Mouse (Mus musculus) midbrain, embryonic 12.5 days (tissue): ENCODE data around the gene Reps1. TPM values are rescaled to one million over a fixed set of nuclear protein-coding genes. Genes with fewer than 3 reads are reported as not detected.

ENCODE experiments used
- ATAC-seq: fragments of 200-750 bp; cut with Nextera tagmentation; 2 replicates; pipeline ENCODE4 v1.8.0; 2017; ENCODE audit warnings: low read depth, moderate TSS enrichment, moderate library complexity; ENCODE audit not compliant: low FRiP score
- H3K27ac ChIP-seq: fragments of 300-500 bp; sonication (generic); replicated peaks from 2 replicates; pipeline ENCODE4 v1.5.1; 2016; ENCODE audit warnings: mild to moderate bottlenecking
- H3K27me3 ChIP-seq: fragments of 300-500 bp; sonication (generic); 2 replicates; pipeline ENCODE4 v1.6.1; 2016; ENCODE audit warnings: mild to moderate bottlenecking
- H3K36me3 ChIP-seq: fragments of 300-500 bp; sonication (generic); 2 replicates; pipeline ENCODE4 v1.6.1; 2016
- H3K4me1 ChIP-seq: fragments of 300-500 bp; sonication (generic); 2 replicates; pipeline ENCODE4 v1.6.1; 2016
- H3K4me2 ChIP-seq: fragments of 300-500 bp; sonication (generic); replicated peaks from 2 replicates; pipeline ENCODE4 v1.6.1; 2016; ENCODE audit warnings: mild to moderate bottlenecking, moderate library complexity
- H3K4me3 ChIP-seq: fragments of 300-500 bp; sonication (generic); 2 replicates; pipeline ENCODE4 v1.5.1; 2016; ENCODE audit warnings: mild to moderate bottlenecking
- H3K9ac ChIP-seq: fragments of 300-500 bp; sonication (generic); replicated peaks from 2 replicates; pipeline ENCODE4 v1.6.1; 2016; ENCODE audit warnings: mild to moderate bottlenecking, moderate library complexity
- H3K9me3 ChIP-seq: fragments of 300-500 bp; sonication (generic); 2 replicates; pipeline ENCODE4 v1.6.1; 2016; ENCODE audit warnings: mild to moderate bottlenecking
- WGBS: fragments of 180-500 bp; shearing (Covaris S2); methylation state at CpG from one replicate; pipeline ENCODE4 v1.1.7; 2016; 5-methylcytosine and 5-hydroxymethylcytosine counted together
- polyA plus RNA-seq: library from polyadenylated mRNA; unstranded; fragments of >200 nt; fragmentation: Nextera tagmentation; extraction: Ambion mirVana; gene quantifications from 2 replicates; pipeline ENCODE4 v1.2.1, GENCODE M21; 2016

The Reps1 gene
- polyA plus RNA-seq, 1 experiment from 2014 or later: 20.6 TPM

DNA sequence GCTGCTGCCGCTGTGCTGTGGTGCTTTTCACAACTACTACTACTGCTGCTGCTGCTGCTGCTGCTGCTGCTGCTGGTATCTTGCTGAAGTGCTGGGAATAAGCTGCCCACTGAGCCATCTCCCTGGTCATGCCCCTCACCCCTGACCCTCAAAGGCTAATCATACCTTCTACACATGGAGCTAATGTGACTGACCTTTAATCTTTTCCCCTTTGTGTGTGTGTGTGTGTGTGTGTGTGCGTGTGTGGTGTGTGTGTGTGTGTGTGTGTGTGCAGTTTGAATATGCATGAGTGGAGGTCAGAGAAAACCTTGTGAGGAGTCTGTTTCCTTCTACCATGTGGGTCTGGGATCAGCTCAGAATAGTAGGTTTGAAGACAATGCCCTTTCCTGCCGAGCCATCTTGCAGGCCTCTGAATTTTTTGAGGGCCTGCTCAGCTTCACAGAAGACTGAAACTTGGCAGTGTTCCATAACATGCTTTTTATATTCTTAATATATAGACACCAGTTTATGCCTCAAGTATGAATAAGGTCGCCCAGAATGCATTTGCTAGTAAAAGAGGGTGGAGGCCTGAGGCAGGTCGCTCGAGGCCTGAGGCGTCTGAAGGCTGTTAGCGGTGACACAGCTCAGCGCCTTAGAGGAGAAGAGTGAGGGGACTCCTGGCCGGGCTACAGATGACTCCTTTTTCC lies 12.2 kb downstream of the Reps1 start:
- 73% methylated on average over 10 of the region's 10 CpGs for WGBS
- Histone ChIP-seq H3K4me2 (no peak overlapping the region), H3K9me3 (no peaks in the 10 kb centered on the region), H3K36me3 (no peaks in the 10 kb centered on the region), H3K4me3 (no peak overlapping the region), H3K9ac (peak overlapping the region; percentile 24; the same call in 1 of the 2 replicates), H3K4me1 (peaks cover 9% of the 10 kb centered on the region; the same call in 1 of the 2 replicates), H3K27me3 (no peaks in the 10 kb centered on the region), H3K27ac (no peak overlapping the region)
- ATAC-seq: no peak

DNA sequence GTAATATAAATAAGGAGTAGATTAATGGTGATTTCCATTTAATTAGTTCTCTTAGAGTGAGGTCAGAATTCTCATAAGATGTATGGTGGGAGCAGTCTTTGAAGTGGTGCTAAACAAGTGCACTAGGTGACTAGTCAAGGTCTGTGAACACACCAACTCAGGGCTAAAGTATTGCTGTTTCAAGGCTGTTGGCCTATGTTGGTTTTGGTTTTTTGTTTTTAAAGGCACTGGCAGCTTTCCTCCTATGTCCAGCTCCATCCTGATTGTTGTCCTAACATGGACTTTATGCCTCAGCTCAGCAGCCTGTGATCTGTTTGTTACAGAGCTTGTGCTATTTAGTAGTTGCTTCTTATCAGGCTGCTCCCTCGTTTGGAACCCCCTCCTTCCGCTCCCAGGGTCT lies 13.2 kb downstream of the Reps1 start:
- no peaks in the 10 kb centered on the region for H3K36me3 ChIP-seq
- H3K4me1 ChIP-seq: peaks cover 9% of the 10 kb centered on the region; the same call in 1 of the 2 replicates
- no peak overlapping the region for H3K9ac ChIP-seq
- 86% methylated on average over 2 of the region's 2 CpGs for WGBS
- no peaks in the 10 kb centered on the region for H3K9me3 ChIP-seq
- H3K27me3 ChIP-seq: no peaks in the 10 kb centered on the region
- H3K27ac ChIP-seq: no peak overlapping the region
- no peak overlapping the region for H3K4me2 ChIP-seq
- ATAC-seq: no peak
- H3K4me3 ChIP-seq: no peak overlapping the region

DNA sequence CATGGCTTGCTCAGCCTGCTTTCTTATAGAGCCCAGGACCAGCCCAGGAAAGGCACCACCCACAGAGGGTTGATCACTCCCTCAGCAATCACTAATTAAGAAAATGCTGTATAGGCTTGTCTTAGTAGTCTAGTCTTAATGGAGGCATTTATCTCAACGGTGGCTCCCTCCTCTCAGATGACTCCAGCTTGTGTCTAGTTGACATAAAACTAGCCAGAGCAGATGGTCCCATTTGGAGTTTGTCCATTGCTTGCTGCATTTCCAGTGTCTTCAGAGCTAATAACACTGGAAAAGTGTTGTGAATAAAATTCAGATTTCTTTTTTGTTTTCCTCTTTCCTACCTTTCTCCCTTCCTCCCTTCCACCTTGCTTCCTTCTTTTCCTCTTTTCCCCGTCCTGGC lies 13.9 kb downstream of the Reps1 start:
- Histone ChIP-seq H3K9me3 (no peaks in the 10 kb centered on the region), H3K4me1 (peaks cover 9% of the 10 kb centered on the region; the same call in 1 of the 2 replicates), H3K4me2 (no peak overlapping the region), H3K9ac (no peak overlapping the region), H3K4me3 (no peak overlapping the region), H3K36me3 (no peaks in the 10 kb centered on the region), H3K27ac (no peak overlapping the region), H3K27me3 (no peaks in the 10 kb centered on the region)
- no peak for ATAC-seq
- 93% methylated on average over 2 of the region's 2 CpGs for WGBS

DNA sequence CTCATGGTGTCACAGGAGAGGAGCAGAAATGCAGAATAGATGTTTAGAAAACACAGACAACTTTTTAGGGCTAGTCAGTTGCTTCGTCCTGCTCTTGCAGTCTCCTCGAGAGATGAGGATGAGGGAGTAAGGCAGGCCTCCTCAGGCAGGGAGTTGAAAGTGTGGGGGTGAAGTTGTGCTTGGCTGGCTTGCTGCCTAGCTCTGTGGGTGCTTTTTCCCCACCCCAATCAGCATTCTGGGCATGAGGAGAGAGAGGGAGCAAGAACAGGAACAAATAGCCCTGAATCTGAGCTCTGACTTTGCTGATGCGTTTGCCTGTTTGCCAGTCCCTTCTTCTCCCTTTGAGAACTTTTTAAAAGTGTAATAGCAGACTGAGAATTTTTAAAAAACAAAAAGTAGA lies 14.5 kb downstream of the Reps1 start:
- no peak for ATAC-seq
- no peak overlapping the region for H3K9ac ChIP-seq
- no peak overlapping the region for H3K27ac ChIP-seq
- H3K4me2 ChIP-seq: no peak overlapping the region
- H3K27me3 ChIP-seq: no peaks in the 10 kb centered on the region
- 86% methylated on average over 3 of the region's 3 CpGs for WGBS
- H3K36me3 ChIP-seq: no peaks in the 10 kb centered on the region
- H3K4me1 ChIP-seq: peaks cover 9% of the 10 kb centered on the region; the same call in 1 of the 2 replicates
- no peaks in the 10 kb centered on the region for H3K9me3 ChIP-seq
- H3K4me3 ChIP-seq: no peak overlapping the region

DNA sequence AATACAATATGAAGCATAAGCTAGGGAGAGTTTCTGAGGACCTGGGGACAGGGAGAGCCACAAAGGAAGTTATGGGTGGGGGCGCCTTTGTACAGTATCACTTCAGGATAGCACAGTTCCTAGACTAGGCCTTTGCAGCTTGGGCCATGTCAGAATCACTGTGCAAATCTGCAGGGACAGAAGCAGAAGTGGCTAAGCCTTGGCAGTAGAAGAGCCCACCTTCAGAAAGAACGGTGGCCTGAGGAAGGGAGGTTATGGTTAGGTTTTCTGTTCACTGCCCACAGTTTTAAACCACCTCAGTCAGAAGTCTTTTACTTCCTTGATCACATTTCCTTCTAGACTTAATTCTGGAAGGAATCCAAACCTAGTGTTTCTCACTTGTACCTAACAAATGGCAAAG lies 15.0 kb downstream of the Reps1 start:
- no peaks in the 10 kb centered on the region for H3K9me3 ChIP-seq
- peaks cover 9% of the 10 kb centered on the region; the same call in 1 of the 2 replicates for H3K4me1 ChIP-seq
- no peak overlapping the region for H3K4me3 ChIP-seq
- ATAC-seq: no peak
- 93% methylated on average over 2 of the region's 2 CpGs for WGBS
- no peak overlapping the region for H3K9ac ChIP-seq
- H3K27me3 ChIP-seq: no peaks in the 10 kb centered on the region
- H3K27ac ChIP-seq: no peak overlapping the region
- H3K4me2 ChIP-seq: no peak overlapping the region
- no peaks in the 10 kb centered on the region for H3K36me3 ChIP-seq

DNA sequence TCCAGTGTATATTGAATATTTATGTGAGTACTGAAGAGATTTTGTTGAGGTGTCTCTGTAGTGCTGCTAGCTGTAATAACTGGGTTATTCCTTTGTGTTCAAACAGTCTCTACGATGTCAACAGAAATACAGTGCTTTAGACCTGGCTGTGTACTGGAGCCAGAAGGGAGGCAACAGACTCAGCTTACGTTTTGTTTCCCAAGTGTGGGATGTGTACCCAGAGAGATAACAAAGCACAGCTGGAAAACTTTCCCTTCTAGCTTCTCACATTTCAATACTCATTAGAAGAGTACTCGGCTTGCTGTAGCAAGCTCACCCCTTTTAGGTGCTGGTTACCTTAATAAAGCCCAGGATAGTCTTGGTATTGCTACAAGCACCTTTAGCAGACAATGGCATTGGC lies 17.2 kb downstream of the Reps1 start:
- no peak for ATAC-seq
- Histone ChIP-seq H3K27me3 (no peaks in the 10 kb centered on the region), H3K36me3 (peaks cover 4% of the 10 kb centered on the region; the same call in 1 of the 2 replicates)

DNA sequence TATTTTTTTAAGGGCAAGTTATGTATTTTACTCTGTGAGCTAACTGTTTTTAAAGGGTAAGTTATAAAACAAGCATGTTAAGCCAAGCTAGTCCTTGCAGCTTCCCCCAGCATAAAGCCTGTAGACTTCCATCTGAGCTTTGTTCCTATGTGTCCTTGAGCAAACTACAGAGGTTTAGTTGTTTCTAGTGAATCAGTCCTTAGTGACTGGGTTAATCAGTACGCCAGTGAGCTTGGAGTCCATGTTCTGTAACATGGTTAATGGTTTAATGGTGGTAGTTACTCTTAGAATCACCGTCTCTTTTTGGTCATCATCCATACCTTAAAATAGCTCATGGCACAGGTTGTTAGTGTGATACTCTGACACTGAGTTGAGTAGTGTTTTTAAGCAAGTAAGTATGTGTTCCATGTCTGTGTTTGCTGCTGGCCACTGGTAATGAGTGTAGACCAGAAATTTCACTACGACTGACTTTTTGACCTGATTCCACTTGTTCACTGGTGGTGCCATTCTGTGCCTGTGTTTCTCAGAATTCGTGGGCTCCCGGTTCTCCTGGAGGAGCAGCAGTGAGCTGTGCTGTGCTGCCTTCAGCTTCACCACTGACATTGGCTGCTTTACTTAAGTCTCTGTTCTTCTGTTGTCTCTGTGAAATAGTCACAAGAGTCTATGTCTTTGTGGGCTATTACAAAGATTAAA lies 18.9 kb downstream of the Reps1 start:
- Histone ChIP-seq H3K4me2 (no peak overlapping the region), H3K27ac (no peak overlapping the region), H3K36me3 (peaks cover 4% of the 10 kb centered on the region; the same call in 1 of the 2 replicates), H3K27me3 (no peaks in the 10 kb centered on the region), H3K9me3 (no peaks in the 10 kb centered on the region), H3K9ac (no peak overlapping the region), H3K4me1 (no peaks in the 10 kb centered on the region), H3K4me3 (no peak overlapping the region)
- no peak for ATAC-seq
- WGBS: 88% methylated on average over 5 of the region's 5 CpGs

More for the DNA sequence above, 17.2 kb downstream of the Reps1 start:
- Histone ChIP-seq H3K4me3 (no peak overlapping the region), H3K4me1 (peaks cover 1% of the 10 kb centered on the region; the same call in 1 of the 2 replicates), H3K9me3 (no peaks in the 10 kb centered on the region), H3K9ac (no peak overlapping the region), H3K4me2 (no peak overlapping the region), H3K27ac (no peak overlapping the region)
- WGBS: 75% methylated on average over 3 of the region's 3 CpGs

DNA sequence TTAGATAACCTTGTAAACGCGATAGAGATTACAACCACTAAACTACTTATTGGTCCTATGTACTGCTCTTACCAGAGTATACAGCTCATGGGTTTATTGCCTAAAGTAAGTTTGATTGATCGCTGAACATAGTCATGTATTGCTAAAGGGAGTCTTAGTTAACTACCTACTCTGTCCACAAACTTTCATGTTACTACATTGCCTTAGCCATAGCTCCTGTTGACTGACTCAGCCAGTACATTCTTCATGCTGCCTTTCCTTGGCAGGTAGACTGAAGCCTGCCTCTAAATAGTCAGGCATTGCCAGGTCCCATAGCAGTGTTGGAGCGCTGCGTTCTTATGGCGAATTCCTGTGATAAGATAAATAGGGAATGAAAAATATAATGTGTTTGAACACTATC lies 20.2 kb downstream of the Reps1 start:
- Histone ChIP-seq H3K27ac (no peak overlapping the region), H3K36me3 (peaks cover 4% of the 10 kb centered on the region; the same call in 1 of the 2 replicates), H3K9ac (no peak overlapping the region), H3K4me2 (no peak overlapping the region), H3K4me1 (no peaks in the 10 kb centered on the region), H3K9me3 (no peaks in the 10 kb centered on the region), H3K4me3 (no peak overlapping the region), H3K27me3 (no peaks in the 10 kb centered on the region)
- no peak for ATAC-seq
- WGBS: 97% methylated on average over 6 of the region's 6 CpGs

DNA sequence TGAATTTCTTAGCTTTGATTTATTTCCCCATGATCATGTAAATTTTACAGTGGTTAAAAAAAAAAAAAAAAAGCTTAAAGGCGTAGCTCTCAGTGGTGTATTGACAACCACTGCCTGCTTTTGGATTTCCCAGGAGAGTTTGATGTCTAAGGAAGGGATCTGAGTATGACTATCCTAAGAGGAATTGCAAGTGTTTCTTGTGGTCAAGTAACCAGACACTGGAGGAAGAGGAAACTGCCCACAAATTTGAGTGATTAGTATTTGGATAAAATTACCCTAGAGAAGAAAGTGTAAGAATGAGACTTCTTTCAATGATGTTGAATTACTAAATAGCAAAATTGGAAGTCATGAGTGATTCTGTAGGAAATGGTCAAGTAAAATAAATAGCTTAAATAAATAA lies 25.9 kb downstream of the Reps1 start:
- no peak overlapping the region for H3K27ac ChIP-seq
- no peak overlapping the region for H3K9ac ChIP-seq
- H3K4me3 ChIP-seq: no peak overlapping the region
- H3K36me3 ChIP-seq: peaks cover 6% of the 10 kb centered on the region; the same call in 1 of the 2 replicates
- no peaks in the 10 kb centered on the region for H3K4me1 ChIP-seq
- ATAC-seq: no peak
- 78% methylated on average over 1 of the region's 1 CpGs for WGBS
- H3K27me3 ChIP-seq: no peaks in the 10 kb centered on the region
- H3K9me3 ChIP-seq: peaks cover 9% of the 10 kb centered on the region; the same call in 1 of the 2 replicates
- no peak overlapping the region for H3K4me2 ChIP-seq

DNA sequence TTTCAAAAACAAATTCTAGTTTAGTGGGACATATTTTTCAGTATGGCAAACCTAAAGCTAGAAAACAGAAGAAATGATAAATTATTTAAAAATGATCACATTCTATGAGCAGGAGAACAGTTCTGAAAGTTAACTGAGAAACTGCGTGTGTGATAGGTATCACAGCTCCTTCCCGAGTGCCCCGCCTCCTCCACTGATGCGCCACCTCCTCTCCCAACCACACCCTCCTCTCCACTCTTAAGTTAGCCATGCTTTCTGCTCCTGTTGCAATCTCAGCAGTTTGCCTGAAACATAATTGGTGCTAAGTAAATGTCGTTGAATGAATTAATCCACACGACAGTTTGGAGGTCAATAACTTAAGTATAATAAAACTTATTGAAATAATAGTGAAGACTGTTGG lies 27.1 kb downstream of the Reps1 start:
- Histone ChIP-seq H3K4me2 (no peak overlapping the region), H3K27ac (no peak overlapping the region), H3K36me3 (0 out of 2 replicates have a peak, but pooled peaks cover 3% of the 10 kb centered on the region), H3K4me1 (no peaks in the 10 kb centered on the region), H3K4me3 (no peak overlapping the region), H3K9ac (no peak overlapping the region), H3K9me3 (peaks cover 15% of the 10 kb centered on the region; the same call in 1 of the 2 replicates), H3K27me3 (no peaks in the 10 kb centered on the region)
- no peak for ATAC-seq
- 96% methylated on average over 6 of the region's 6 CpGs for WGBS

DNA sequence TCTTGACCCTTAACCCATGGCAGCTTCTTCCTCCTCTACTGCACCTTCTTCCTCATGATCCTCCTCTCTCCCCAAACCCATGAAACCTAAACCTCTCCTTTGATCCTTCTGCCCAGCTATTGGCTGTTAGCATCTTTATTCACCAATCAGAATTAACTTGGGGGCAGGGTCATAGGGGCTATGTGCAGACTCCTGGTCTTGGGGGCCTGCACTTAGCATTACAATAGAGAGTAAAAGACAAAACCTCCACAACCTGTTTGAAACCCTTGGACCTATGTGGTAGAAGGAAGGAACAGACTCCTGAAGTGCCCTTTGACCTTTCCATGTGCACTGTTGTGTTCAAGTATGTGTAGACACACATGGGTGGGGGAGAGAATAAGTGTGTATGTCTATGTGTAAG lies 35.0 kb downstream of the Reps1 start:
- peaks cover 39% of the 10 kb centered on the region for H3K36me3 ChIP-seq
- H3K9me3 ChIP-seq: peaks cover 10% of the 10 kb centered on the region; the same call in 1 of the 2 replicates
- no peak overlapping the region for H3K27ac ChIP-seq
- no peaks in the 10 kb centered on the region for H3K27me3 ChIP-seq
- no peak overlapping the region for H3K4me3 ChIP-seq
- ATAC-seq: 0 out of 2 replicates have a peak, but pooled peaks have one; percentile 27
- no peak overlapping the region for H3K9ac ChIP-seq
- H3K4me2 ChIP-seq: no peak overlapping the region
- H3K4me1 ChIP-seq: no peaks in the 10 kb centered on the region

DNA sequence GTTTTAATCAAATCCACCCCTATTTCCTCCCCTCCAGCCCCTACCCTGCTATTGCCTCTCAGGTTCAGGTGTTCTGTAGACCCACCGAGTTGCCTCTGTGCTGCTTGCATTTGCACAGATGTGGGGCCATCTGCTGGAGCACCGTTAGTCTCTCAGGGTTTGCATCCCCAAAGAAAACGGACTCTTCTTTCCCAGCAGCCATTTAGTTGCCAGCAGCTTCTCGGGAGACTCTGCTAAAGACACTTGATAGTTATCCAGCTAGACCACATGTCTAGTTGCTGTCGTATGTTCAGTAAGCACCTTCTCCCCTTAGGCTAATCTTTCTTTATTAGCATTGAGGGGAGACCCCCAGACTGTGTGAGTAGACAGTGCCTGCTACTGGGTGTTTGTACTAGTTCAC lies 46.5 kb downstream of the Reps1 start:
- no peaks in the 10 kb centered on the region for H3K4me1 ChIP-seq
- peaks cover 23% of the 10 kb centered on the region for H3K36me3 ChIP-seq
- no peaks in the 10 kb centered on the region for H3K27me3 ChIP-seq
- no peak overlapping the region for H3K4me3 ChIP-seq
- no peaks in the 10 kb centered on the region for H3K9me3 ChIP-seq
- H3K4me2 ChIP-seq: no peak overlapping the region
- 78% methylated on average over 5 of the region's 5 CpGs for WGBS
- no peak overlapping the region for H3K27ac ChIP-seq
- no peak overlapping the region for H3K9ac ChIP-seq
- ATAC-seq: no peak
